Mouse (Mus musculus) myocyte (in vitro differentiated cells): Measurements from ENCODE around the gene Sox21.

Experiments
- CEBPB ChIP-seq: IDR thresholded peaks from 2 replicates; pipeline ENCODE4 v1.6.1; 2011; ENCODE audit warnings: mild to moderate bottlenecking, moderate library complexity; ENCODE audit not compliant: poor library complexity, insufficient read depth, severe bottlenecking
- E2F4 ChIP-seq: IDR thresholded peaks from one replicate; pipeline ENCODE4 v1.6.1; 2011; ENCODE audit warnings: mild to moderate bottlenecking, control low read depth, moderate library complexity; ENCODE audit not compliant: insufficient read depth
- MAX ChIP-seq: IDR thresholded peaks from one replicate; pipeline ENCODE4 v1.6.1; 2011; ENCODE audit warnings: low read depth, mild to moderate bottlenecking, control low read depth
- MYOD1 ChIP-seq, 3 experiments: IDR thresholded peaks; one replicate each; pipeline ENCODE4 v1.6.1; 2011; ENCODE audit warnings: control low read depth in 2 of 3, low read depth in 2 of 3, mild to moderate bottlenecking in 2 of 3, moderate library complexity in 1 of 3; ENCODE audit not compliant: insufficient read length in 2 of 3, control insufficient read depth in 1 of 3
- MYOG ChIP-seq, 3 experiments: IDR thresholded peaks; one replicate each; pipeline ENCODE4 v1.6.1; 2011; ENCODE audit warnings: control low read depth in 2 of 3, low read depth in 2 of 3, mild to moderate bottlenecking in 2 of 3; ENCODE audit not compliant: insufficient read length in 2 of 3, control insufficient read depth in 1 of 3, insufficient read depth in 1 of 3
- POLR2A ChIP-seq: IDR thresholded peaks from one replicate; pipeline ENCODE4 v1.6.1; 2011; ENCODE audit warnings: low read depth, mild to moderate bottlenecking, control low read depth, moderate library complexity; ENCODE audit not compliant: insufficient read length
- POLR2AphosphoS2 ChIP-seq: IDR thresholded peaks from one replicate; pipeline ENCODE4 v1.6.1; 2011; ENCODE audit warnings: low read depth, control low read depth; ENCODE audit not compliant: insufficient read length
- SRF ChIP-seq: IDR thresholded peaks from one replicate; pipeline ENCODE4 v1.6.1; 2011; ENCODE audit warnings: low read depth; ENCODE audit not compliant: control insufficient read depth, insufficient read length
- TCF12 ChIP-seq: IDR thresholded peaks from one replicate; pipeline ENCODE4 v1.6.1; 2011; ENCODE audit warnings: mild to moderate bottlenecking, control low read depth; ENCODE audit not compliant: poor library complexity, insufficient read depth, severe bottlenecking
- TCF3 ChIP-seq: IDR thresholded peaks from one replicate; pipeline ENCODE4 v1.6.1; 2011; ENCODE audit warnings: low read depth, control low read depth; ENCODE audit not compliant: insufficient read length
- USF1 ChIP-seq: IDR thresholded peaks from one replicate; pipeline ENCODE4 v1.6.1; 2011; ENCODE audit warnings: low read depth, mild to moderate bottlenecking, control low read depth, moderate library complexity

DNA sequence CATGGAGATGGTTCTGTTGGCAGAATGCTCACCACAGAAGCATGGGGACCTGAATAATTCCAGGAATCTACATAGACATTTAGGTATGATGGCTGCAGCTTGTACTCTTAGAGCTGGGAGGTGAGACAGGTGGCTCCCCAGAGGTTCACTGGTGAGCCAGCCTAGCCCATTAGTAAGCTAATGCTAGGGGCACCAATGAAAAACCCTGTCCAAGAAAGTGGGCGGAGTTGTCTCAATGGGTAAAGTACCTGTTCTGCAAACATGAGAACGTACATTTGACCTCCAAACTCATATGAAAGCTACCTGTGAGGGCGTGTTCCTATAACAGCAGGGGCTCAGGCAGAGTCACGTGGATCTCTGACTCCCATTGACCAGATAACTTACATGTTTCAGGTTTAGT lies 32.0 kb upstream of the Sox21 start:
- no peak for TF ChIP-seq USF1
- TF ChIP-seq POLR2A: no peak
- no peak for TF ChIP-seq CEBPB
- TF ChIP-seq TCF3: no peak
- no peak for TF ChIP-seq MAX
- no peak for TF ChIP-seq E2F4
- no peak for TF ChIP-seq TCF12
- TF ChIP-seq SRF: no peak
- TF ChIP-seq POLR2AphosphoS2: no peak
- TF ChIP-seq MYOG (IDR thresholded peaks at IDR 0.05; ENCODE audit: control insufficient read depth in 1 of 3, insufficient read depth in 1 of 3, insufficient read length in 2 of 3, low read depth in 2 of 3): no peak
- no peak for TF ChIP-seq MYOD1 (IDR thresholded peaks at IDR 0.05; ENCODE audit: control insufficient read depth in 1 of 3, insufficient read length in 2 of 3, low read depth in 2 of 3)
